Mouse (Mus musculus) lung, adult 2 months (tissue): Measurements from ENCODE around the gene Fbxl17.

ENCODE experiments used
- CTCF ChIP-seq: fragments of 200-500 bp; IDR thresholded peaks from 2 replicates; pipeline ENCODE4 v1.5.1; 2011; ENCODE audit warnings: mild to moderate bottlenecking, low read length, control low read depth; ENCODE audit not compliant: insufficient read depth
- POLR2A ChIP-seq: fragments of 200-500 bp; IDR thresholded peaks from 2 replicates; pipeline ENCODE4 v1.6.1; 2011; ENCODE audit warnings: low read depth, mild to moderate bottlenecking, control low read depth, low read length, borderline replicate concordance; ENCODE audit errors: extremely low read depth

- TF ChIP-seq CTCF (no peak), POLR2A (no peak)
Measured at GRCm38 (mm10) chr17:63351682-63352081, 148.1 kb downstream of the Fbxl17 start.
